Mouse (Mus musculus) stomach, postnatal 0 days (tissue): ENCODE measurements around the gene Slc13a1. TPM values are rescaled to one million over a fixed set of nuclear protein-coding genes. Genes with fewer than 3 reads are reported as not detected.

ENCODE experiments used
- ATAC-seq: fragments of 200-750 bp; cut with Nextera tagmentation; 2 replicates; pipeline ENCODE4 v1.8.0; 2017; ENCODE audit not compliant: low FRiP score, low TSS enrichment
- DNase-seq: peaks from one replicate; pipeline ENCODE4 v3.0.0-alpha.2; 2016; ENCODE audit warnings: low spot score
- H3K27ac ChIP-seq: fragments of 300-500 bp; sonication (generic); replicated peaks from 2 replicates; pipeline ENCODE4 v1.5.1; 2014; ENCODE audit warnings: mild to moderate bottlenecking, control low read depth
- H3K27me3 ChIP-seq: fragments of 300-500 bp; sonication (generic); 2 replicates; pipeline ENCODE4 v1.6.1; 2014; ENCODE audit warnings: low read length; ENCODE audit not compliant: control insufficient read depth, insufficient read depth
- H3K36me3 ChIP-seq: fragments of 300-500 bp; sonication (generic); 2 replicates; pipeline ENCODE4 v1.6.1; 2014; ENCODE audit warnings: low read length, mixed read lengths; ENCODE audit not compliant: control insufficient read depth, insufficient read depth
- H3K4me1 ChIP-seq: fragments of 300-500 bp; sonication (generic); replicated peaks from 2 replicates; pipeline ENCODE4 v1.6.1; 2014; ENCODE audit warnings: antibody characterized with exemption; ENCODE audit not compliant: control insufficient read depth, insufficient read depth
- H3K4me2 ChIP-seq: fragments of 300-500 bp; sonication (generic); replicated peaks from 2 replicates; pipeline ENCODE4 v1.6.1; 2014; ENCODE audit warnings: low read depth, mild to moderate bottlenecking, control low read depth, moderate library complexity
- H3K4me3 ChIP-seq: fragments of 300-500 bp; sonication (generic); 2 replicates; pipeline ENCODE4 v1.5.1; 2014; ENCODE audit warnings: low read depth, low read length, control low read depth
- H3K9ac ChIP-seq: fragments of 300-500 bp; sonication (generic); 2 replicates; pipeline ENCODE4 v1.6.1; 2014; ENCODE audit warnings: mild to moderate bottlenecking, low read length, control low read depth, mixed read lengths
- H3K9me3 ChIP-seq: fragments of 300-500 bp; sonication (generic); 2 replicates; pipeline ENCODE4 v1.6.1; 2016; ENCODE audit warnings: low read length; ENCODE audit not compliant: control insufficient read depth
- CTCF ChIP-seq: IDR thresholded peaks from 2 replicates; pipeline ENCODE4 v1.5.1; 2016; ENCODE audit warnings: antibody characterized with exemption, low read depth, mild to moderate bottlenecking, moderate library complexity
- EP300 ChIP-seq: optimal IDR thresholded peaks from 2 replicates; pipeline ENCODE3; 2016; ENCODE audit warnings: antibody characterized with exemption
- WGBS: fragments of 180-500 bp; shearing (Covaris S2); extraction: QIAGEN DNeasy Blood & Tissue Kit; methylation state at CpG from one replicate; pipeline ENCODE4 v1.1.7; 2014; 5-methylcytosine and 5-hydroxymethylcytosine counted together
- microRNA-seq: library from miRNA; unstranded; fragments of <30 nt; microRNA quantifications from one replicate; pipeline ENCODE4, GENCODE M21; 2016
- polyA plus RNA-seq: library from polyadenylated mRNA; unstranded; fragments of >200 nt; fragmentation: Nextera tagmentation; extraction: Ambion mirVana; gene quantifications from 2 replicates; pipeline ENCODE4 v1.2.1, GENCODE M21; 2015

The Slc13a1 gene
- polyA plus RNA-seq, 1 experiment from 2014 or later: not detected

- no peaks in the 10 kb centered on the region for H3K36me3 ChIP-seq
- H3K9me3 ChIP-seq: no peaks in the 10 kb centered on the region
- no peak overlapping the region for H3K4me3 ChIP-seq
- no peak for DNase-seq
- no peak overlapping the region for H3K27ac ChIP-seq
- ATAC-seq: no peak
- H3K4me2 ChIP-seq: no peak overlapping the region
- no peaks in the 10 kb centered on the region for H3K4me1 ChIP-seq
- no peak overlapping the region for H3K9ac ChIP-seq
- no peaks in the 10 kb centered on the region for H3K27me3 ChIP-seq
- TF ChIP-seq CTCF (no peak), EP300 (no peak)
- WGBS: 71% methylated on average over 4 of the region's 4 CpGs
Observed at GRCm38 (mm10) chr6:24072804-24073203, 95.1 kb downstream of the Slc13a1 start.

DNA sequence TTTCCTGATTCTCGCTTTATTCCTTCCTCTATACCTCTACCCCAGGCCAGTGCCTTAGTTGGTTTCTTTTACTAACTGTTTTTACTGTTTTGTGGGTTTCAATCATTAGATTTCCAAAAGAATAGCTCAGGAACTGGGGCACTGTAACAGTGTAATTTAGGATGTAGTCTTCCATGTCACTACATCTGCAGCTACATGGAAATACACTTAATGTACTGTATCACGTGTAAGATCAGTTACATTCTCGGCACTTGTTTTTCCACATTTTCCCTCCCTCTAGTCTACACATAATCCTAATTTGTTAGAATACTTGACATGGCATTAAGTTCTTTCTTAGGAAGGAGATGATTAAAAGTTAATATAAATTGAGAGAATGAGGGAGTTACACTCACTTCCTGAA lies 108.1 kb downstream of the Slc13a1 start:
- no peak overlapping the region for H3K4me3 ChIP-seq
- H3K9ac ChIP-seq: no peak overlapping the region
- no peak for ATAC-seq
- no peak overlapping the region for H3K4me2 ChIP-seq
- H3K36me3 ChIP-seq: no peaks in the 10 kb centered on the region
- H3K9me3 ChIP-seq: no peaks in the 10 kb centered on the region
- no peaks in the 10 kb centered on the region for H3K27me3 ChIP-seq
- WGBS: 69% methylated on average over 3 of the region's 3 CpGs
- TF ChIP-seq EP300: no peak
- no peak for TF ChIP-seq CTCF
- no peak overlapping the region for H3K27ac ChIP-seq
- no peak for DNase-seq
- no peaks in the 10 kb centered on the region for H3K4me1 ChIP-seq

GRCm38 (mm10) chr6:24055086-24055485 lies 112.8 kb downstream of the Slc13a1 start:
- Histone ChIP-seq H3K9me3 (no peaks in the 10 kb centered on the region), H3K27ac (no peak overlapping the region), H3K27me3 (no peaks in the 10 kb centered on the region), H3K4me3 (no peak overlapping the region), H3K4me1 (no peaks in the 10 kb centered on the region), H3K36me3 (no peaks in the 10 kb centered on the region), H3K4me2 (no peak overlapping the region), H3K9ac (no peak overlapping the region)
- WGBS: 82% methylated on average over 4 of the region's 4 CpGs
- DNase-seq: no peak
- ATAC-seq: no peak
- TF ChIP-seq EP300 (no peak), CTCF (no peak)

DNA sequence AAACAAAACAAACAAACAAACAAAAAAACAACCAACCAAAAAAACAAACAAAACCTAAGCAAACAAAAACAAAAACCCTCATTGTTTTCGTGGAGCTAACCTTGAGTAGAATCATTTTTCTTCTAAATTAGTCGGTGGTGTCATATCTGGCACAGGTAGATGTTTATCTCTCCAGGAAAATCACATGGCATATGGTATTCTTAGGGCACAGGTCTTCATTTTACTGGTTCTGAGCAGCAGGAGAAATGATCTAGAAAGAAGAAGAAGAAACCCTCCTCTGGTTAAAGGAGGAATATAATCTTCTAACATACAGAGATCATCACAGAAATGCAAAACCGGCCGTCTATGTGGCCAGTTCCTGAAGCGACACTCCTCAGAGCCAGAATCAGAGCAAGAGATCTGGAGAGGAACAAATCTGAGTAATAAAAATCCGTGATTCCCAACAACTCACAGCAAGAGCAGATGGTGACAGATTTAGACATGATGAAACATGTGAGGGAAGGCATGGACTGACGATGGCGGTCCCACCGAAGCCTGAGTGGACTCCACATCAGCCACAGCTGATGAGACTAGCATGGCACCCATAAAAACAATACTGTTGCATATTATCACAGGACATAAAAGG lies 113.7 kb downstream of the Slc13a1 start:
- Histone ChIP-seq H3K4me2 (no peak overlapping the region), H3K9me3 (no peaks in the 10 kb centered on the region), H3K36me3 (no peaks in the 10 kb centered on the region), H3K27ac (no peak overlapping the region), H3K4me3 (no peak overlapping the region), H3K9ac (no peak overlapping the region), H3K4me1 (no peaks in the 10 kb centered on the region), H3K27me3 (no peaks in the 10 kb centered on the region)
- ATAC-seq: no peak
- WGBS: 86% methylated on average over 9 of the region's 9 CpGs
- no peak for DNase-seq
- TF ChIP-seq CTCF: no peak

GRCm38 (mm10) chr6:24047014-24047770 lies 120.7 kb downstream of the Slc13a1 start:
- DNase-seq (no peak), ATAC-seq (no peak)
- no peak overlapping the region for H3K4me2 ChIP-seq
- H3K9ac ChIP-seq: no peak overlapping the region
- no peak for TF ChIP-seq CTCF
- TF ChIP-seq EP300: no peak
- no peaks in the 10 kb centered on the region for H3K9me3 ChIP-seq
- H3K4me3 ChIP-seq: no peak overlapping the region
- H3K36me3 ChIP-seq: no peaks in the 10 kb centered on the region
- no peaks in the 10 kb centered on the region for H3K27me3 ChIP-seq
- no peaks in the 10 kb centered on the region for H3K4me1 ChIP-seq
- no peak overlapping the region for H3K27ac ChIP-seq
- WGBS: 27% methylated on average over 7 of the region's 7 CpGs

GRCm38 (mm10) chr6:24043496-24043895 lies 124.4 kb downstream of the Slc13a1 start:
- ATAC-seq: no peak
- no peak for TF ChIP-seq CTCF
- no peak for TF ChIP-seq EP300
- no peak for DNase-seq
- H3K4me2 ChIP-seq: no peak overlapping the region
- H3K4me3 ChIP-seq: no peak overlapping the region
- H3K9me3 ChIP-seq: no peaks in the 10 kb centered on the region
- H3K9ac ChIP-seq: no peak overlapping the region
- no peaks in the 10 kb centered on the region for H3K4me1 ChIP-seq
- no peaks in the 10 kb centered on the region for H3K36me3 ChIP-seq
- no peak overlapping the region for H3K27ac ChIP-seq
- H3K27me3 ChIP-seq: no peaks in the 10 kb centered on the region

Small RNAs within 50 kb of the gene (microRNA-seq; reads per million reads assigned to microRNA genes)
- gene Gm26386: not detected

Other genes with a start within 250 kb of the Slc13a1 start
- not detected in 2 replicates for gene Tas2r118, start 198.0 kb downstream of the Slc13a1 start, polyA plus RNA-seq